Comparison of ENCODE assay signal across 20 mouse cellular contexts in the genomic region with DNA sequence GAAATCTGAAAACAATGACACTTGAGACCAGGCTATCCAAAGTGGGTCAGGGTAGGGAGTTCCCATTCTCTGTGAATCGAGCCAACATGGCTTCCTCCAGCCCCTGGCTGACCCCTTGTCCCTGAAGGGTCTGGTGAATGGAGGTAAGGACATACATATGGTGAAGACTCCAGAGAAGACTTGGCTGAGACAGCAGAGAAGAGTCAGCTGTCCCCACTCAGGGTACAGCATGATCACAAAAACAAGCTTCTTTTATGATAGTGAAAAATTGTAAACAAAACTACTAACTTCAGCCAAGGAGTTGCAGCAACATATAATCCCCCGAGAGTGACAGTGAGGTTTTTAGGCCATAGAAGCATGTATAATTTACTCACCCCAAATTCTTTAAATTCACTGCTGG. TPM values are rescaled to one million over a fixed set of nuclear protein-coding genes. Genes with fewer than 3 reads are reported as not detected.
DNase-seq lines count a peak whose midpoint lies in the region; ATAC-seq and TF ChIP-seq lines count a peak whose summit lies in the region.
"Had no signal": no experiment of that assay in that cellular context is flagged by ENCODE, and none has a peak within 500 bp of the region (broad histone marks: within the 10 kb centered on the region; RNA-seq: fewer than 3 reads in every experiment).

No protein-coding gene starts in this region.

- no peak overlapping the region for H3K27ac ChIP-seq in heart, embryonic 10.5 days
- H3K27ac ChIP-seq in kidney, postnatal 0 days: 0 out of 2 replicates have a peak overlapping the region, but pooled peaks have one; percentile 13
- no peak overlapping the region for H3K27ac ChIP-seq in kidney, embryonic 14.5 days (ENCODE audit: low read depth, low read length)
- no peak overlapping the region for H3K27ac ChIP-seq in hindbrain, embryonic 16.5 days (ENCODE audit: low read depth, low read length)
- H3K27ac ChIP-seq: liver, embryonic 12.5 days; midbrain, embryonic 12.5 days; neural tube, embryonic 15.5 days had no signal

- no peak for ATAC-seq in kidney, postnatal 0 days (replicated peaks; ENCODE audit: low FRiP score, low read depth)
- no peak for ATAC-seq in kidney, embryonic 14.5 days (ENCODE audit: low FRiP score, low TSS enrichment)
- ATAC-seq in hindbrain, embryonic 16.5 days: no peak
- ATAC-seq: CD4-positive, CD25-positive, alpha-beta regulatory T cell, adult 4 months; forebrain, postnatal 0 days; liver, embryonic 12.5 days had no signal

- H3K4me3 ChIP-seq in heart, embryonic 10.5 days: no peak overlapping the region
- no peak overlapping the region for H3K4me3 ChIP-seq in kidney, postnatal 0 days (replicated peaks; ENCODE audit: low read depth, low read length)
- H3K4me3 ChIP-seq in kidney, embryonic 14.5 days (ENCODE audit: low read length): no peak overlapping the region
- no peak overlapping the region for H3K4me3 ChIP-seq in hindbrain, embryonic 16.5 days (ENCODE audit: low read length)
- H3K4me3 ChIP-seq: liver, embryonic 12.5 days; midbrain, embryonic 12.5 days; neural tube, embryonic 15.5 days had no signal

- DNase-seq in heart, adult 11 months: peak; percentile 96
- no peak for DNase-seq in heart, embryonic 10.5 days (ENCODE audit: low spot score)
- peak; percentile 69 for DNase-seq in kidney, postnatal 0 days (ENCODE audit: low spot score)
- peak; percentile 45 for DNase-seq in NIH3T3 (ENCODE audit: low read depth)
- DNase-seq in lung, postnatal 25 days (ENCODE audit: low spot score): peak; percentile 13
- no peak for DNase-seq in thymus, postnatal 14 days
- DNase-seq: cerebellum, postnatal 10 days; forebrain, postnatal 0 days; left cerebral cortex, postnatal 4 days; retina, postnatal 1 day; right cerebral cortex, postnatal 4 days; thymus, adult 2 months had no signal

- no peaks in the 10 kb centered on the region for H3K9me3 ChIP-seq in heart, embryonic 10.5 days
- no peaks in the 10 kb centered on the region for H3K9me3 ChIP-seq in kidney, postnatal 0 days (replicated peaks; ENCODE audit: low read length)
- no peaks in the 10 kb centered on the region for H3K9me3 ChIP-seq in kidney, embryonic 14.5 days (ENCODE audit: control insufficient read depth, low read length)
- no peaks in the 10 kb centered on the region for H3K9me3 ChIP-seq in hindbrain, embryonic 16.5 days (ENCODE audit: control insufficient read depth, low read length)
- H3K9me3 ChIP-seq: G1E; liver, embryonic 12.5 days; midbrain, embryonic 12.5 days; neural tube, embryonic 15.5 days had no signal

- no peaks in the 10 kb centered on the region for H3K27me3 ChIP-seq in heart, embryonic 10.5 days (ENCODE audit: insufficient read depth, poor library complexity, severe bottlenecking)
- no peaks in the 10 kb centered on the region for H3K27me3 ChIP-seq in kidney, postnatal 0 days (ENCODE audit: insufficient read depth, low read length)
- H3K27me3 ChIP-seq in kidney, embryonic 14.5 days (ENCODE audit: control insufficient read depth, insufficient read depth, low read length): no peaks in the 10 kb centered on the region
- H3K27me3 ChIP-seq in hindbrain, embryonic 16.5 days (replicated peaks; ENCODE audit: control insufficient read depth, insufficient read depth, low read length): no peaks in the 10 kb centered on the region
- H3K27me3 ChIP-seq: liver, embryonic 12.5 days; midbrain, embryonic 12.5 days; neural tube, embryonic 15.5 days had no signal

- WGBS in heart, embryonic 10.5 days: 67% methylated on average over 2 of the region's 2 CpGs
- WGBS in kidney, postnatal 0 days: 61% methylated on average over 2 of the region's 2 CpGs
- 65% methylated on average over 2 of the region's 2 CpGs for WGBS in kidney, embryonic 14.5 days
- WGBS in hindbrain, embryonic 16.5 days: 85% methylated on average over 2 of the region's 2 CpGs

- no peak overlapping the region for H3K9ac ChIP-seq in kidney, postnatal 0 days (ENCODE audit: low read depth, low read length)
- H3K9ac ChIP-seq in kidney, embryonic 14.5 days (ENCODE audit: low read depth, low read length): no peak overlapping the region
- H3K9ac ChIP-seq in hindbrain, embryonic 16.5 days (ENCODE audit: low read depth, low read length): no peak overlapping the region
- H3K9ac ChIP-seq: forebrain, postnatal 0 days; liver, embryonic 12.5 days; midbrain, embryonic 12.5 days; neural tube, embryonic 15.5 days had no signal

- no peaks in the 10 kb centered on the region for H3K4me1 ChIP-seq in heart, embryonic 10.5 days
- H3K4me1 ChIP-seq in kidney, postnatal 0 days (replicated peaks; ENCODE audit: insufficient read depth, low read length): no peaks in the 10 kb centered on the region
- no peaks in the 10 kb centered on the region for H3K4me1 ChIP-seq in kidney, embryonic 14.5 days (ENCODE audit: control insufficient read depth, insufficient read depth, low read length)
- no peaks in the 10 kb centered on the region for H3K4me1 ChIP-seq in hindbrain, embryonic 16.5 days (ENCODE audit: control insufficient read depth, insufficient read depth, low read depth, low read length)
- H3K4me1 ChIP-seq: liver, embryonic 12.5 days; midbrain, embryonic 12.5 days; neural tube, embryonic 15.5 days had no signal

- TF ChIP-seq CTCF in kidney, postnatal 0 days (IDR thresholded peaks at IDR 0.05; ENCODE audit: low read depth): no peak

- H3K36me3 ChIP-seq in heart, embryonic 10.5 days: no peaks in the 10 kb centered on the region
- H3K36me3 ChIP-seq in kidney, postnatal 0 days (ENCODE audit: insufficient read depth, low read length): no peaks in the 10 kb centered on the region
- no peaks in the 10 kb centered on the region for H3K36me3 ChIP-seq in kidney, embryonic 14.5 days (ENCODE audit: control insufficient read depth, insufficient read depth, low read length)
- no peaks in the 10 kb centered on the region for H3K36me3 ChIP-seq in hindbrain, embryonic 16.5 days (ENCODE audit: control insufficient read depth, insufficient read depth, low read length)
- H3K36me3 ChIP-seq: G1E; liver, embryonic 12.5 days; midbrain, embryonic 12.5 days; neural tube, embryonic 15.5 days had no signal

- H3K4me2 ChIP-seq in kidney, postnatal 0 days (ENCODE audit: low read length): no peak overlapping the region
- H3K4me2 ChIP-seq in kidney, embryonic 14.5 days (replicated peaks; ENCODE audit: low read depth, low read length): no peak overlapping the region
- H3K4me2 ChIP-seq in hindbrain, embryonic 16.5 days (ENCODE audit: low read length): no peak overlapping the region
- H3K4me2 ChIP-seq: heart, embryonic 11.5 days; liver, embryonic 12.5 days; midbrain, embryonic 12.5 days; neural tube, embryonic 15.5 days had no signal

RNA-seq across cellular contexts. Expression of gene Thbs2, which starts 55.2 kb away (rescaled TPM):
- polyA plus RNA-seq in heart, embryonic 10.5 days (2016; fragmentation: Nextera tagmentation; extraction: Ambion mirVana): 1.2 and 1.3 TPM in 2 replicates
- 24.6 and 29.5 TPM in 2 replicates for polyA plus RNA-seq in kidney, postnatal 0 days (2015; fragmentation: Nextera tagmentation; extraction: Ambion mirVana)
- polyA plus RNA-seq in kidney, embryonic 14.5 days (2014; fragmentation: Nextera tagmentation; extraction: Ambion mirVana): 3.9 and 6.9 TPM in 2 replicates
- polyA plus RNA-seq in hindbrain, embryonic 16.5 days (2015; fragmentation: Nextera tagmentation; extraction: Ambion mirVana): 3.7 and 7.4 TPM in 2 replicates
- polyA plus RNA-seq: CD4-positive, CD25-positive, alpha-beta regulatory T cell, adult 4 months; G1E had no signal

Comparison
In these comparisons a context has a peak if more than half of its experiments do, and no peak if none do; other contexts are left out.
1. DNase-seq: peak in heart, adult 11 months (single experiment), kidney, postnatal 0 days (single experiment), NIH3T3 (single experiment) and lung, postnatal 25 days (single experiment); none in heart, embryonic 10.5 days (single experiment) and thymus, postnatal 14 days (single experiment).